8 mouse cellular contexts compared by ENCODE assay signal in the genomic region with DNA sequence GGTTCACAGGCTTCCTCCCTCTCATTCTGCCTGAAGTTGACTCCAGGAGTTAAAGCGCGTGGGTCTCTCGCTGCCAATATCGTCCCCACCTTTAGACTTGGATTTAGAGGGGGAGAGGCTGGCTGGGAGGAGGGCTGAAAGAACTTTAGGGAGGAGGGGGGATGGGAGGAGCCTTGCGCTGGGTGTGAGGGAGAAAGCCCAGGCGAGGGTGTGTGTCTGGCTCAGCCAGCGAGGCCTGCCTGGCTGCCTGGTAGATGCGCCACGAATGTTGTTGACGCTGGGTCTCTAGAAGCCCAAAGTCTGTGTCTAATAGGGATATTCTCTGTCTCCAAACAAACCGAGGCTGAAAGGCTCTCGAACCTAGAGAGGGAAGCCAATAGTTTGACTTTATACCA. TPM values are rescaled to one million over a fixed set of nuclear protein-coding genes. Genes with fewer than 3 reads are reported as not detected.
DNase-seq lines count a peak whose midpoint lies in the region; ATAC-seq lines count a peak whose summit lies in the region.

No protein-coding gene starts in this region.

- WGBS in heart, embryonic 11.5 days (ENCODE audit: insufficient replicate concordance), result 3% methylated on average over 12 of the region's 12 CpGs
- WGBS in midbrain, embryonic 14.5 days, result 6% methylated on average over 12 of the region's 12 CpGs

- H3K4me1 ChIP-seq in heart, embryonic 11.5 days (ENCODE audit: control insufficient read depth, insufficient read depth, low read length), result peaks cover 11% of the 10 kb centered on the region
- 0 out of 2 replicates have a peak, but pooled peaks cover 7% of the 10 kb centered on the region for H3K4me1 ChIP-seq in midbrain, embryonic 14.5 days (ENCODE audit: control insufficient read depth, insufficient read depth, low read length)

- no peak overlapping the region; the same call in 1 of the 2 replicates for H3K27ac ChIP-seq in heart, embryonic 11.5 days (ENCODE audit: low read depth, low read length)
- H3K27ac ChIP-seq in midbrain, embryonic 14.5 days (replicated peaks; ENCODE audit: low read depth, low read length), result no peak overlapping the region

- H3K27me3 ChIP-seq in heart, embryonic 11.5 days (ENCODE audit: control insufficient read depth, insufficient read depth, low read length), result peaks cover 59% of the 10 kb centered on the region
- H3K27me3 ChIP-seq in midbrain, embryonic 14.5 days (ENCODE audit: control insufficient read depth, insufficient read depth, low read length), result peaks cover 28% of the 10 kb centered on the region

- no peak overlapping the region for H3K9ac ChIP-seq in heart, embryonic 11.5 days (ENCODE audit: low read depth, low read length)
- H3K9ac ChIP-seq in midbrain, embryonic 14.5 days (replicated peaks; ENCODE audit: low read length), result no peak overlapping the region

- H3K9me3 ChIP-seq in heart, embryonic 11.5 days (replicated peaks; ENCODE audit: control insufficient read depth, low read length), result no peaks in the 10 kb centered on the region
- no peaks in the 10 kb centered on the region for H3K9me3 ChIP-seq in midbrain, embryonic 14.5 days (ENCODE audit: control insufficient read depth, low read length)

- no peak for ATAC-seq in heart, embryonic 11.5 days (replicated peaks; ENCODE audit: insufficient number of reproducible peaks, low FRiP score, low TSS enrichment)
- ATAC-seq in midbrain, embryonic 14.5 days (ENCODE audit: low FRiP score, low TSS enrichment), result no peak
- ATAC-seq in megakaryocyte progenitor cell, adult 5-6 weeks (replicated peaks; ENCODE audit: poor library complexity), result no peak
- no peak for ATAC-seq in CD4-positive, CD25-positive, alpha-beta regulatory T cell, adult 4 months

- H3K4me3 ChIP-seq in heart, embryonic 11.5 days (ENCODE audit: low read depth, low read length), result no peak overlapping the region; the same call in 1 of the 2 replicates
- no peak overlapping the region for H3K4me3 ChIP-seq in midbrain, embryonic 14.5 days (replicated peaks; ENCODE audit: low read depth, low read length)

- H3K4me2 ChIP-seq in heart, embryonic 11.5 days, result peak overlapping the region; percentile 96
- peak overlapping the region; percentile 92 for H3K4me2 ChIP-seq in midbrain, embryonic 14.5 days (ENCODE audit: low read length)

- H3K36me3 ChIP-seq in heart, embryonic 11.5 days (ENCODE audit: control insufficient read depth, insufficient read depth, low read length), result no peaks in the 10 kb centered on the region
- H3K36me3 ChIP-seq in midbrain, embryonic 14.5 days (ENCODE audit: control insufficient read depth, insufficient read depth, low read length), result no peaks in the 10 kb centered on the region

- DNase-seq in right cerebral cortex, adult 18-20 months, result peak; percentile 73
- DNase-seq in right cerebral cortex, postnatal 36 days (ENCODE audit: low spot score in 2 of 2), result no peak
- peak; percentile 27 to 29 for DNase-seq in cerebellum, postnatal 36 days
- DNase-seq in kidney, postnatal 14 days, result peak; percentile 64
- no peak for DNase-seq in midbrain, embryonic 14.5 days

RNA-seq across cellular contexts. Expression of gene Rarg, which starts 0.8 kb away (rescaled TPM):
- 11.2 and 13.4 TPM in 2 replicates for polyA plus RNA-seq in heart, embryonic 11.5 days (2014; fragmentation: Nextera tagmentation; extraction: Ambion mirVana)
- polyA plus RNA-seq in midbrain, embryonic 14.5 days (2014; fragmentation: Nextera tagmentation; extraction: Ambion mirVana), result 2.3 and 3.6 TPM in 2 replicates
- 4.1 and 4.8 TPM in 2 replicates for total RNA-seq in megakaryocyte progenitor cell, adult 5-6 weeks (2015)
- 3.9 and 4.2 TPM in 2 replicates for total RNA-seq in megakaryocyte progenitor cell, adult 5-6 weeks (2017)
- polyA plus RNA-seq in CD4-positive, CD25-positive, alpha-beta regulatory T cell, adult 4 months (2017; shearing (Covaris generic)), result 10 to 100 TPM; 17.7 to 18.3 TPM

RNA-seq across cellular contexts. Expression of gene Gm9918, which starts 12.3 kb away (rescaled TPM):
- 0.07 TPM in 1 of 2 replicates, not detected in the other for polyA plus RNA-seq in heart, embryonic 11.5 days (2014; fragmentation: Nextera tagmentation; extraction: Ambion mirVana)
- polyA plus RNA-seq in midbrain, embryonic 14.5 days (2014; fragmentation: Nextera tagmentation; extraction: Ambion mirVana), result 0.09 TPM in 1 of 2 replicates, not detected in the other
- total RNA-seq in megakaryocyte progenitor cell, adult 5-6 weeks (2015), result not detected in 2 replicates
- total RNA-seq in megakaryocyte progenitor cell, adult 5-6 weeks (2017), result not detected in 2 replicates
- not detected for polyA plus RNA-seq in CD4-positive, CD25-positive, alpha-beta regulatory T cell, adult 4 months (2017; shearing (Covaris generic))

RNA-seq across cellular contexts. Expression of gene Mfsd5, which starts 21.2 kb away (rescaled TPM):
- polyA plus RNA-seq in heart, embryonic 11.5 days (2014; fragmentation: Nextera tagmentation; extraction: Ambion mirVana), result 44.4 and 45.3 TPM in 2 replicates
- 51.9 and 53.3 TPM in 2 replicates for polyA plus RNA-seq in midbrain, embryonic 14.5 days (2014; fragmentation: Nextera tagmentation; extraction: Ambion mirVana)
- total RNA-seq in megakaryocyte progenitor cell, adult 5-6 weeks (2015), result 28.2 and 33.0 TPM in 2 replicates
- total RNA-seq in megakaryocyte progenitor cell, adult 5-6 weeks (2017), result 17.8 and 25.5 TPM in 2 replicates
- 10 to 100 TPM; 28.3 to 31.4 TPM for polyA plus RNA-seq in CD4-positive, CD25-positive, alpha-beta regulatory T cell, adult 4 months (2017; shearing (Covaris generic))

RNA-seq across cellular contexts. Expression of gene Itgb7, which starts 26.3 kb away (rescaled TPM):
- polyA plus RNA-seq in heart, embryonic 11.5 days (2014; fragmentation: Nextera tagmentation; extraction: Ambion mirVana), result 0.94 and 1.2 TPM in 2 replicates
- 0.57 and 0.78 TPM in 2 replicates for polyA plus RNA-seq in midbrain, embryonic 14.5 days (2014; fragmentation: Nextera tagmentation; extraction: Ambion mirVana)
- 26.6 and 29.2 TPM in 2 replicates for total RNA-seq in megakaryocyte progenitor cell, adult 5-6 weeks (2015)
- total RNA-seq in megakaryocyte progenitor cell, adult 5-6 weeks (2017), result 36.7 and 44.6 TPM in 2 replicates
- polyA plus RNA-seq in CD4-positive, CD25-positive, alpha-beta regulatory T cell, adult 4 months (2017; shearing (Covaris generic)), result 100 to 1,000 TPM; 336 to 432 TPM

RNA-seq across cellular contexts. Expression of gene Espl1, which starts 38.0 kb away (rescaled TPM):
- 20.0 and 23.8 TPM in 2 replicates for polyA plus RNA-seq in heart, embryonic 11.5 days (2014; fragmentation: Nextera tagmentation; extraction: Ambion mirVana)
- 4.9 and 9.1 TPM in 2 replicates for polyA plus RNA-seq in midbrain, embryonic 14.5 days (2014; fragmentation: Nextera tagmentation; extraction: Ambion mirVana)
- 33.9 and 34.8 TPM in 2 replicates for total RNA-seq in megakaryocyte progenitor cell, adult 5-6 weeks (2015)
- total RNA-seq in megakaryocyte progenitor cell, adult 5-6 weeks (2017), result 15.0 and 19.2 TPM in 2 replicates
- 1 to 10 TPM; 1.5 to 6.7 TPM for polyA plus RNA-seq in CD4-positive, CD25-positive, alpha-beta regulatory T cell, adult 4 months (2017; shearing (Covaris generic))

Comparison
In these comparisons a context has a peak if more than half of its experiments do, and no peak if none do; other contexts are left out.
1. DNase-seq: peak in right cerebral cortex, adult 18-20 months (single experiment), cerebellum, postnatal 36 days (2 of 2) and kidney, postnatal 14 days (single experiment); none in right cerebral cortex, postnatal 36 days (0 of 2) and midbrain, embryonic 14.5 days (single experiment).